ENCODE assay signal across 9 mouse cellular contexts in genomic region chr5:107268121-107269005, GRCm38 (mm10). TPM values are rescaled to one million over a fixed set of nuclear protein-coding genes. Genes with fewer than 3 reads are reported as not detected.
DNase-seq lines count a peak whose midpoint lies in the region; ATAC-seq and TF ChIP-seq lines count a peak whose summit lies in the region.
"Had no signal": no experiment of that assay in that cellular context is flagged by ENCODE, and none has a peak within 500 bp of the region (broad histone marks: within the 10 kb centered on the region; RNA-seq: fewer than 3 reads in every experiment).

No protein-coding gene starts in this region.

- H3K27me3 ChIP-seq in heart, embryonic 10.5 days (ENCODE audit: insufficient read depth, poor library complexity, severe bottlenecking), result no peaks in the 10 kb centered on the region
- no peaks in the 10 kb centered on the region for H3K27me3 ChIP-seq in heart, embryonic 15.5 days
- H3K27me3 ChIP-seq in limb, embryonic 14.5 days (ENCODE audit: control insufficient read depth, insufficient read depth, low read length), result no peaks in the 10 kb centered on the region

- H3K9me3 ChIP-seq in heart, embryonic 10.5 days, result no peaks in the 10 kb centered on the region
- no peaks in the 10 kb centered on the region for H3K9me3 ChIP-seq in heart, embryonic 15.5 days (replicated peaks)
- no peaks in the 10 kb centered on the region for H3K9me3 ChIP-seq in limb, embryonic 14.5 days (ENCODE audit: control insufficient read depth, low read length)
- H3K9me3 ChIP-seq: G1E had no signal

- 55% methylated on average over 16 of the region's 16 CpGs for WGBS in heart, embryonic 10.5 days
- 51% methylated on average over 16 of the region's 16 CpGs for WGBS in heart, embryonic 15.5 days
- 13% methylated on average over 16 of the region's 16 CpGs for WGBS in limb, embryonic 14.5 days

- no peak overlapping the region for H3K9ac ChIP-seq in heart, embryonic 15.5 days
- no peak overlapping the region for H3K9ac ChIP-seq in limb, embryonic 14.5 days (ENCODE audit: low read depth, low read length, severe bottlenecking)

- peaks cover 51% of the 10 kb centered on the region for H3K4me1 ChIP-seq in heart, embryonic 10.5 days
- H3K4me1 ChIP-seq in heart, embryonic 15.5 days (replicated peaks), result peaks cover 48% of the 10 kb centered on the region
- peaks cover 28% of the 10 kb centered on the region for H3K4me1 ChIP-seq in limb, embryonic 14.5 days (ENCODE audit: control insufficient read depth, insufficient read depth, low read length)

- H3K4me2 ChIP-seq in heart, embryonic 15.5 days, result peak overlapping the region; percentile 28
- peak overlapping the region; percentile 20; the same call in 1 of the 2 replicates for H3K4me2 ChIP-seq in limb, embryonic 14.5 days (replicated peaks; ENCODE audit: low read depth, low read length, severe bottlenecking)

- no peak for DNase-seq in heart, embryonic 10.5 days (ENCODE audit: low spot score)
- DNase-seq in heart, adult 8-10 months (ENCODE audit: low spot score), result no peak
- peak; percentile 20 for DNase-seq in brain, adult 2 months (ENCODE audit: low read depth, low spot score)
- DNase-seq in limb, embryonic 14.5 days (ENCODE audit: low spot score), result peak; percentile 68
- DNase-seq in thymus, postnatal 10 days (ENCODE audit: low spot score in 2 of 2), result no peak
- DNase-seq in layer of hippocampus, postnatal 14 days (ENCODE audit: low spot score in 2 of 2), result no peak

- no peak for ATAC-seq in heart, embryonic 15.5 days (replicated peaks; ENCODE audit: insufficient number of reproducible peaks, insufficient read depth, low FRiP score, low read depth)
- ATAC-seq in limb, embryonic 14.5 days (ENCODE audit: low FRiP score, low read depth), result peak; percentile 77; the same call in 1 of the 2 replicates
- ATAC-seq in inflammation-experienced regulatory T-cells, adult 6 months, result no peak

- peaks cover 5% of the 10 kb centered on the region; the same call in 1 of the 2 replicates for H3K36me3 ChIP-seq in heart, embryonic 10.5 days
- no peaks in the 10 kb centered on the region for H3K36me3 ChIP-seq in heart, embryonic 15.5 days
- peaks cover 12% of the 10 kb centered on the region; the same call in 1 of the 2 replicates for H3K36me3 ChIP-seq in limb, embryonic 14.5 days (ENCODE audit: control insufficient read depth, insufficient read depth, low read length)
- H3K36me3 ChIP-seq: G1E had no signal

- H3K4me3 ChIP-seq in heart, embryonic 10.5 days, result no peak overlapping the region
- H3K4me3 ChIP-seq in heart, embryonic 15.5 days, result no peak overlapping the region
- H3K4me3 ChIP-seq in limb, embryonic 14.5 days (replicated peaks; ENCODE audit: low read length), result no peak overlapping the region

- H3K27ac ChIP-seq in heart, embryonic 10.5 days, result peak overlapping the region; percentile 57
- H3K27ac ChIP-seq in heart, embryonic 15.5 days, result peak overlapping the region; percentile 61
- peak overlapping the region; percentile 40 for H3K27ac ChIP-seq in limb, embryonic 14.5 days (replicated peaks; ENCODE audit: low read depth, low read length)

- TF ChIP-seq POLR2A in limb, embryonic 14.5 days (IDR thresholded peaks at IDR 0.05; ENCODE audit: borderline replicate concordance, extremely low read depth, insufficient read depth, insufficient read length), result no peak

RNA-seq across cellular contexts. Expression of gene Tgfbr3, which starts 21.1 kb away (rescaled TPM):
- 36.7 and 54.6 TPM in 2 replicates for polyA plus RNA-seq in heart, embryonic 10.5 days (2016; fragmentation: Nextera tagmentation; extraction: Ambion mirVana)
- 10 to 100 TPM; 38.5 to 48.2 (median 44.6) TPM for total RNA-seq in heart, adult 8-10 months (2022)
- 16.8 and 23.8 TPM in 2 replicates for polyA plus RNA-seq in heart, embryonic 15.5 days (2015; fragmentation: Nextera tagmentation; extraction: Ambion mirVana)
- 20.7 and 23.2 TPM in 2 replicates for polyA plus RNA-seq in limb, embryonic 14.5 days (2012; rRNA removed)
- polyA plus RNA-seq in limb, embryonic 14.5 days (2014; fragmentation: Nextera tagmentation; extraction: Ambion mirVana), result 29.0 and 29.4 TPM in 2 replicates
- 10 to 100 TPM in 2 of 3 experiments, 1 to 10 TPM in 1; 2.1 to 17.2 (median 11.8) TPM for polyA plus RNA-seq in inflammation-experienced regulatory T-cells, adult 6 months (2017; shearing (Covaris generic))
- 10 to 100 TPM; 13.8 to 17.3 TPM for total RNA-seq in layer of hippocampus, postnatal 14 days (2021)
- polyA plus RNA-seq: G1E had no signal

Comparison
In these comparisons a context has a peak if more than half of its experiments do, and no peak if none do; other contexts are left out.
1. DNase-seq: peak in brain, adult 2 months (single experiment) and limb, embryonic 14.5 days (single experiment); none in heart, embryonic 10.5 days (single experiment), heart, adult 8-10 months (single experiment), thymus, postnatal 10 days (0 of 2) and layer of hippocampus, postnatal 14 days (0 of 2).
2. Peak in every context shown above with its lines, with median percentiles within 50 percentile points of each other: H3K27ac ChIP-seq.